Comparison of ENCODE assay signal across 12 mouse cellular contexts in the genomic region with DNA sequence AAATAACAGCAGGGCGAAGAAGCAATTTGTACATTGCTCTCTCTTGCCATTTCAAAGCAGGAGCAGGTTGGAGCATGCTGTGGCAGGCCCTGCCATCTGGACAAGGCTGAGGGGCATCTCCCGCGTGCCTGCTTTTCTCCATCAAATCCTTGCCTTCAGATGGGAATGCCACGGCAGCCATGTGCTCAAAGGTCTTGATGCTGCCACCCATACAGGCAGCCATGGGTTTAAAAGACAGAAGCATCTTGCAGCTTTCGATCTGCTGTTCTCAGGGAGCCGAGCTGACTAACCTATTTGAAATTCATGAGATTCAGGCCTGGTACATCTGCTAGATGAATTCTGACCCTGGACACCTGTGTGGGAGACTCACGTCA. TPM values are rescaled to one million over a fixed set of nuclear protein-coding genes. Genes with fewer than 3 reads are reported as not detected.
DNase-seq lines count a peak whose midpoint lies in the region; ATAC-seq and TF ChIP-seq lines count a peak whose summit lies in the region.
"Had no signal": no experiment of that assay in that cellular context is flagged by ENCODE, and none has a peak within 500 bp of the region (broad histone marks: within the 10 kb centered on the region; RNA-seq: fewer than 3 reads in every experiment).

No protein-coding gene starts in this region.

- no peak overlapping the region for H3K4me3 ChIP-seq in cerebellum, adult 2 months (replicated peaks; ENCODE audit: insufficient read depth, low read depth, low read length)
- no peak overlapping the region for H3K4me3 ChIP-seq in forebrain, embryonic 13.5 days
- no peak overlapping the region for H3K4me3 ChIP-seq in limb, embryonic 10.5 days
- H3K4me3 ChIP-seq: heart, embryonic 10.5 days; limb, embryonic 15.5 days had no signal

- peak; percentile 88 for DNase-seq in brain, embryonic 14.5 days (ENCODE audit: low read depth)
- peak; percentile 89 to 94 for DNase-seq in cerebellum, adult 2 months
- no peak for DNase-seq in limb, embryonic 10.5 days (ENCODE audit: low spot score)
- DNase-seq in lung, postnatal 4 days: no peak
- no peak for DNase-seq in adrenal gland, postnatal 10 days
- DNase-seq in testis, postnatal 14 days (ENCODE audit: low spot score): no peak
- DNase-seq in layer of hippocampus, adult 11-12 months (ENCODE audit: low spot score): no peak
- DNase-seq: adrenal gland, adult 2 months had no signal

- no peak for TF ChIP-seq CTCF in brain, embryonic 14.5 days (IDR thresholded peaks at IDR 0.05; ENCODE audit: borderline replicate concordance, extremely low read depth, insufficient read depth, insufficient read length)
- no peak for TF ChIP-seq CTCF in cerebellum, adult 2 months (IDR thresholded peaks at IDR 0.05; ENCODE audit: borderline replicate concordance, insufficient read depth, low read depth, low read length)

- peak overlapping the region; percentile 14; the same call in 1 of the 2 replicates for H3K9ac ChIP-seq in forebrain, embryonic 13.5 days
- H3K9ac ChIP-seq: limb, embryonic 15.5 days had no signal

- peaks cover 8% of the 10 kb centered on the region; the same call in 1 of the 2 replicates for H3K36me3 ChIP-seq in forebrain, embryonic 13.5 days (ENCODE audit: poor library complexity, severe bottlenecking)
- H3K36me3 ChIP-seq in limb, embryonic 10.5 days: peaks cover 8% of the 10 kb centered on the region
- H3K36me3 ChIP-seq: heart, embryonic 10.5 days; limb, embryonic 15.5 days had no signal

- no peak overlapping the region for H3K4me2 ChIP-seq in forebrain, embryonic 13.5 days
- H3K4me2 ChIP-seq: limb, embryonic 15.5 days had no signal

- no peaks in the 10 kb centered on the region for H3K27me3 ChIP-seq in cerebellum, adult 2 months (ENCODE audit: control insufficient read depth, insufficient read depth, low read length)
- H3K27me3 ChIP-seq in forebrain, embryonic 13.5 days: no peaks in the 10 kb centered on the region
- no peaks in the 10 kb centered on the region for H3K27me3 ChIP-seq in limb, embryonic 10.5 days (ENCODE audit: low read depth, poor library complexity, severe bottlenecking)
- H3K27me3 ChIP-seq: limb, embryonic 15.5 days; Patski had no signal

- H3K27ac ChIP-seq in cerebellum, adult 2 months (ENCODE audit: insufficient read depth, low read length): peak overlapping the region; percentile 85
- peak overlapping the region; percentile 89 for H3K27ac ChIP-seq in forebrain, embryonic 13.5 days
- peak overlapping the region; percentile 38; the same call in 1 of the 2 replicates for H3K27ac ChIP-seq in limb, embryonic 10.5 days
- H3K27ac ChIP-seq: heart, embryonic 10.5 days; limb, embryonic 15.5 days had no signal

- ATAC-seq in forebrain, embryonic 13.5 days: peak; percentile 74
- ATAC-seq: Patski had no signal

- WGBS in cerebellum, adult 2 months: 9% methylated on average over 7 of the region's 7 CpGs
- 52% methylated on average over 7 of the region's 7 CpGs for WGBS in forebrain, embryonic 13.5 days
- 80% methylated on average over 7 of the region's 7 CpGs for WGBS in limb, embryonic 10.5 days

- peaks cover 62% of the 10 kb centered on the region for H3K4me1 ChIP-seq in cerebellum, adult 2 months (ENCODE audit: control insufficient read depth, insufficient read depth, low read length)
- H3K4me1 ChIP-seq in forebrain, embryonic 13.5 days: peaks cover 63% of the 10 kb centered on the region
- peaks cover 37% of the 10 kb centered on the region for H3K4me1 ChIP-seq in limb, embryonic 10.5 days
- H3K4me1 ChIP-seq: limb, embryonic 15.5 days had no signal

- no peaks in the 10 kb centered on the region for H3K9me3 ChIP-seq in forebrain, embryonic 13.5 days (replicated peaks)
- no peaks in the 10 kb centered on the region for H3K9me3 ChIP-seq in limb, embryonic 10.5 days (replicated peaks)
- H3K9me3 ChIP-seq: heart, embryonic 10.5 days; limb, embryonic 15.5 days had no signal

- no peak for TF ChIP-seq POLR2A in brain, embryonic 14.5 days (IDR thresholded peaks at IDR 0.05; ENCODE audit: borderline replicate concordance, extremely low read depth, insufficient read depth, insufficient read length, poor library complexity, severe bottlenecking)
- TF ChIP-seq POLR2A in cerebellum, adult 2 months (IDR thresholded peaks at IDR 0.05; ENCODE audit: borderline replicate concordance, insufficient read depth, low read length): no peak

RNA-seq across cellular contexts. Expression of a gene that starts 53.4 kb away (rescaled TPM):
- 123 and 253 TPM in 2 replicates for polyA plus RNA-seq in brain, embryonic 14.5 days (2012; rRNA removed)
- polyA plus RNA-seq in cerebellum, adult 2 months (2012; rRNA removed): 257 and 291 TPM in 2 replicates
- 129 and 139 TPM in 2 replicates for polyA plus RNA-seq in forebrain, embryonic 13.5 days (2015; fragmentation: Nextera tagmentation; extraction: Ambion mirVana)
- polyA plus RNA-seq in limb, embryonic 10.5 days (2016; fragmentation: Nextera tagmentation; extraction: Ambion mirVana): 13.8 and 14.5 TPM in 2 replicates
- 10 to 100 TPM in 1 of 2 experiments, 1 to 10 TPM in 1; 8.2 to 14.3 TPM for total RNA-seq in adrenal gland, postnatal 10 days (2021)

Comparison
In these comparisons a context has a peak if more than half of its experiments do, and no peak if none do; other contexts are left out.
1. DNase-seq: peak in brain, embryonic 14.5 days (single experiment) and cerebellum, adult 2 months (2 of 2); none in limb, embryonic 10.5 days (single experiment), lung, postnatal 4 days (0 of 2), adrenal gland, postnatal 10 days (single experiment), testis, postnatal 14 days (single experiment) and layer of hippocampus, adult 11-12 months (single experiment).
2. H3K27ac ChIP-seq: peak in every context shown above with its lines; median percentile 89 in forebrain, embryonic 13.5 days; 85 in cerebellum, adult 2 months; 38 in limb, embryonic 10.5 days.